Mouse (Mus musculus) ovary, adult 18-20 months (tissue): ENCODE results near the gene Smco4.
A peak's percentile ranks its signal among the peaks of the same experiment; 100 is the strongest.
"Not testable (repeated sequence)": the region's sequence is repeated elsewhere in the genome, so short reads cannot be mapped to it uniquely, and the experiment has no call there.

Experiments used
- DNase-seq: peaks from one replicate; pipeline ENCODE4 v3.0.0; 2022; ENCODE audit warnings: low spot score, mixed read lengths

The Smco4 gene

GRCm38 (mm10) chr9:15493235-15493924 lies at the start of gene Smco4:
Gene Smco4, plus strand, starts transcription at chr9:15493432.
- DNase-seq = peak; percentile 56

- DNase-seq = no peak
These were observed 45.8 kb upstream of the Smco4 start for GRCm38 (mm10) chr9:15447397-15447796.

DNA sequence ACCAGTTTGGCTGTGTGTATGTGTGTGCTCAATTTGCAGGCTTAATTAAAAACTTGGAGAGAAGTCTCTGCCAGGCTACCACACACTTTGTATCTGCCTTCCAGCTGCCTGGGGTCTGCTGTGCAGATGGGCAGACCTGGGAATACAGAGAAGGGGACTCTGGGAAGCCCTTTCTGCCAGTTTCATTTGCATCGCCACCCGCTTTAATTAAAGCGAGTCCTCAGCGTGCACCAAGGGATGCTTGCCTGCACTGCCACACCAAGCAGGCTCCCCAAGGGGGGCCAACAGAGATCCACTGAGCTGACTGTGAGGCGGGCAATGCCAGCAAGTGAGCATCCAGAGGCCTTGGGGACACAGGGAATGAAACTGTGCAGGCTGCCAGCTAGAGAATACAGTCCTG lies 42.3 kb upstream of the Smco4 start:
- no peak for DNase-seq

GRCm38 (mm10) chr9:15472256-15472655 lies 21.0 kb upstream of the Smco4 start:
- no peak for DNase-seq

GRCm38 (mm10) chr9:15473206-15473605 lies 20.0 kb upstream of the Smco4 start:
- DNase-seq = no peak

GRCm38 (mm10) chr9:15477556-15477955 lies 15.7 kb upstream of the Smco4 start:
- DNase-seq = no peak

- no peak for DNase-seq
These were observed 5.4 kb upstream of the Smco4 start for GRCm38 (mm10) chr9:15487682-15488424.

DNA sequence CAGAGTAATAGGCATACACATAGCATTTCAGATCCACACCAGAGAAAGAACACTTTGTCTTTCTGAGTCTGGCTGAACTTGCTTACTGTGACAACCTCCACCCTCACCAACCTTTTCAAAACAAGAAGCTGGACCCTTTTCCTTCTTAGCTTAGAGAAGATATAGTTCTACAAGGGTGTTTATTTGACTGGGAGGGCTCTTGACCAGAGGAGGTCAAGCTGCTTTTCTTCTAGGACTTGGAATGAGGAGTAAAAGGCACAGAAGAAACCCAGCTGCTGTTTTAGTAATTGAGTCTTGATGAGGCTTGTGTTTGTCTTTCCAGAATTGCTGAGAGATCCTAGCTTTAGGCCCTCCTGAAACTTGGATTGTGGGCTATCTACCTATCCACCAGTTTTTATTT lies 3.9 kb upstream of the Smco4 start:
- DNase-seq = no peak

GRCm38 (mm10) chr9:15490331-15491100 lies 2.7 kb upstream of the Smco4 start:
- no peak for DNase-seq

GRCm38 (mm10) chr9:15491686-15492085 lies 1.5 kb upstream of the Smco4 start:
- no peak for DNase-seq

DNA sequence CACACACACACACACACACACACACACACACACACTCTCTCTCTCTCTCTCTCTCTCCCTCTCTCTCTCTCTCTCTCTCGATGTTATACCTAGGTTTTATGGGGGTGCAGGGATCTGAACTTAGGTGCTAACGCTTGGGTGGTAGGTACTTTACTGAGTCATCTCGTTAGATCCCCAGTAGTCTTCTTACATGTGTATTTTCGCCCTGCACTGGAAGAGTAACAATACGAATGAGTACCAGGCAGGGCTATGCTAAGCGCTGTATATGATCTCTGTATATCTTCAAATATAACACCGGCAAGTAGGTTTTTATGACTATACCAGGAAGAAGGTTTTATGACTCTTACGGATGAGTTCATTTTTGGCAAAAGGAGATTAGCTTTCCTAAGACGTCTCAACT lies 831 bp upstream of the Smco4 start:
- no peak for DNase-seq

DNA sequence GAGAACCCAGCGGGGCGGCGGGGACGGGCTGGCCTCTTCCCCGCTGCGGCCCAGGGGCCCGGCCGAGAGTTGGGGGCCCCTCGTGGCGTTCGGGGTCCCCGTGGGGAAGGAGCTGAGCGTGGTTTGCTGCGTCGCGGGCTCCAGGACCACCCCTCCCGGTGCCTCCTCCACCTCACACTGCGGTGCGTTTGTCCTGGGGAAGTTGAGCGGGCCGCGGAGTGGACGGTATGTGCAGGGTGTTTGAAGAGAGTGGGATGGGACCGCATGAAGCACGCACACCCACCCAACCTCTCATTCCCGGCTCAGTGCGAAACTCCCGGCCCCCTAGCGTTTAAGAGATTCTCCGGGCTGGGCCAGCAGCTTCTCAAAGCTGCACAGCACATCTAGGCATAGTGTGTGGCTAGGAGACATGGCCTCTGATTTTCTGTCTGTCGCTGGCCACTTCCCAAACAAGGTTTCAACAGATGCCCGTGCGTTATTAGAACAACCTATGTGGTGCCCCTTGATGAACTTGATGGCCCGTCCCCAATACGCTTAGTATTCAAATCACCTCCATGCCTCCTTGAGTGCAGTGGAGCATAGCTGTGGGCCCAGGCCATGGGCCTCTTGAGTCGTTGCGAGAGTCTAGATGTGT lies 810 bp downstream of the Smco4 start:
- DNase-seq = peak; percentile 44

DNA sequence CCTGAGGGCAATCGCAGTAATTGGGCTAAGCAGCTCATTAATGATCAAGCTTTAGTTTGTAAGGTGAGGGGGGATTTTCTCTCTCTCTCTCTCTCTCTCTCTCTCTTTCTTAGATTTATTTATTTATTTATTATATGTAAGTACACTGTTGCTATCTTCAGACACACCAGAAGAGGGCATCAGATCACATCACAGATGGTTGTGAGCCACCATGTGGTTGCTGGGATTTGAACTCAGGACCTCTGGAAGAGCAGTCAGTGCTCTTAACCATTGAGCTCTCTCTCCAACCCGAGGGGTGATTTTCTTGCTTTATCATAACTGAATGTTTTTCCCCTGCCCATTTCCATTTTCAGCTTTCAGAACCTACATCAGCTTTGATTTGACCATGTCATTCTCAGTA lies 2.0 kb downstream of the Smco4 start:
- DNase-seq = not testable (repeated sequence)

DNA sequence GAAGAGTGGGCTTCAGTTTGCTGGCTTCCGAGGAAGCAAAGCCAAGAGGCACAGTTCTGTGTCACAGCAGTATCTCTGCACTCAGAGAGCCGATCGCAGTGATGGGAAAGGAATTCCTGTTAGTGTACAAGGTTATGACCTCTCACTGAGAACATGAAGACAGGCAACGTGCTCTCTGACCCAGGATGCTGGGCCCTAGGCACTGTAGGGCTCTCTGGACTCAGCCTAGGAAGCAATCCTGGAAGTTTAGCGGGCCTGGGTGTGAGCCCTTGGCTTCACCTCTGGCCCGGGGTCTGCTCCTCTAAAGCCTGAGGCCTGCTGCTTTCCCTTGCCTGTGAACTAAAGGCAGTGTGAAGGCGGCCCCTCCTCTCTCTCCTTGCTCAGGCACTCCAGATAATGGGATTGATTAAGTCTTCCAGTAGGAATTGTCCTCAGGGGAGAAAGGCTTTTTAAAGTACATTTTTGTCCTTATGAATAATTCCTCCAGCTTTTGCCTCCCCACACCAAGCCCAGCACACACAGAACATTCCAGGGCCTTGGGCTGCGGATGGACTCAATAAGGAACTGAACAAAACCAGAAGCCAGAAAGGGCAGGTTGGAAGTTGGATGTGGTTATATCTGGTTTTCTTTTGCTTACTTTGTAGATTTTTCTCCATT lies 2.8 kb downstream of the Smco4 start:
- DNase-seq = no peak

DNA sequence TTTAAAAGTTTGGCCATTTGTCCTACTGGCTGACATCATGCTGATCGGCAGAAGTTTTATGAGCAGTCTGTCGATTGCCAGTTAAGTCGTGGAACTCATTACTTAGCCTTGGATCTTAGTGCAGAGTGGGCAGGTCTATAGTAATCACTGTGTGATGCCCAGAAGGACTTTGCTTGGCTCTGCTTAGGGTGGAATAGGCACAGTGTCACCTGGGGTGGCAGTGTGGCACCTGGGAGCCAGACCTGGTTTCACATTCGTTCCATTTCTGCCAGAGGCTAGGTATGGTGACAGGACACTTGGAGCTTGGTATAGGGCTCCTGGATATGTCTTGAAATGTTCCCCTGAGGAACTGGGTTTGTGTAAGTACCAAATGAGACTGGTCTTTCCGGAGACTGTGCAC lies 6.8 kb downstream of the Smco4 start:
- DNase-seq = no peak

GRCm38 (mm10) chr9:15501319-15502256 lies 8.4 kb downstream of the Smco4 start:
- no peak for DNase-seq

DNA sequence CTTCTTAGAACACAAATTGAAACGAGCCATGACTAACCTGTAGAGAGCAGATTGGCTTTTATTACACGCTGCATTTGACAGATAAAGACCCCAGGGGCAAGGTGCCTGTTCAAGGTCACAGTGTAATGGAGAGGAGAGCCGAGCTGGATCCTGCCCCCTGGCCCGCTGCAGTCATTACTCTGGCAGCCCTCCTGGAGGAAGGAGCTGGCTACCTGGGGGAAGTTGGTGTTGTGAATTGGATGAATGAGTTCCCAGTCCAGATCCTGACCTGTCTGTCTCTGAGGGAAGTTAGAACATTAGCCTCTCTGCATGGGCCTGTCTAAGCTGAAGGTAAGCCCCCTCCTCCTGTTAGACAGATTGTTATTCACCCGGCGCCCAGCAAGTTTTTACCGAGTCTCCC lies 9.2 kb downstream of the Smco4 start:
- no peak for DNase-seq

DNA sequence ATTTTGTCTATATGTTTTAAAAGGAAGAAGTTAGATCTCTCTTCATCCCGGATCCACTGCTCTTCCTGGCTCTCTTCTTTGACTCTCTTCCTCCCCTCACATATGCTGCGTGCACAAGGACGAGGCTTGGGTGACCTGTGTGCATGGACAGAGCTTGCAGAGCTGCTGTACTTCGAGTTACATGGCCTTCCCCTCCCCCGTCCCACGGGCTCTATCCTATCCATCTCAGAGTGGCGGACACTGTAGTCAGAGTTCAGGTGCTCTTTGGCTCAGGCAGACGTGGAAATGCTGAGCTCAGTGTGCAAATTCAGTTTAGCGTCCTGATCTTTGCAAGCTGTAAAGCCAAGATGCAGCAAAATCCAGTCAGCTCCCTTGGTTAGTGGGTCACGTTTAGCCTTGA lies 10.1 kb downstream of the Smco4 start:
- DNase-seq = no peak

DNA sequence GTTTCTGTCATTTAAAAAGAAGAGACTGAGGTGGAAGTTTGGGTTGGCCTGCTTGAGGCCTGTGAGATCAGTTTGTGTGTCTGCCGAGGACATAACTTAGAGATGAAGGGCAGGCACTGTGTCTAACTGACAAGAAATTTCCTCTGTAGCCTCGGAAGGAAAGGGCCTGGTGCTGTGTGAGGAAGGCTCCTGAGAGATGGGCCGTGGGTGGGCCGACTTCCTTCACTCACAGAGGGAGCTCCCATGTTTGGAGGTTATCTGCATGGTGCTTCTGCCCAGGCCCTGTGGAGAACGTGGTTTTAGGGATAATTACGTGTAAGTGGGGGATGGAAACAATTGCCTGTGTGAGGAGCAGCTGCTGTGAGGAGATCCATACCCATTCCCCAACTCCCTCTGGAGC lies 10.6 kb downstream of the Smco4 start:
- no peak for DNase-seq

- DNase-seq = no peak
These were observed 12.1 kb downstream of the Smco4 start for GRCm38 (mm10) chr9:15505288-15505687.

DNA sequence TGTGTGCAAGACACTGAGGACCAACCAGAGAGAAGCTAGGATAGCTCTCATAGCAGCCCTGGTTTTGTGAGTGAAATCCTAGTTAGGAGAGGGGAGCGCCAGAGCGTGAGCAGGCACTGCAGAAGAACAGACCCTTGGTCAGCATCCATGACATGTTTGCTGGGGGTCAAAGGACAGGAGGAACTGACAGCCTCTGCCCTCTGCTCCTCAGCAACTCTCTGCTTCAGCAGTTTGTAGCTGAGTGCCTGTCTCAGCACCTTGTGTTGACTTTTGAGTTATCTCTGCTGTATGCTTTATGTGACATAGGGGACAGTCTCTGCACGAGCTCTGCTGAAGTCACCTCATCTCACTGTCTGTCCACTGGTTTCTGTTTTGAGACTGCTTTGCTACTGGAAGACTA lies 13.6 kb downstream of the Smco4 start:
- DNase-seq = no peak
